Mouse (Mus musculus) brain, embryonic 14.5 days (tissue): Measurements from ENCODE around the gene Hoxd10. TPM values are rescaled to one million over a fixed set of nuclear protein-coding genes. Genes with fewer than 3 reads are reported as not detected.

ENCODE experiments used
- DNase-seq: peaks from one replicate; pipeline ENCODE4 v3.0.0-alpha.2; 2011; ENCODE audit warnings: low read depth
- CTCF ChIP-seq: fragments of 200-500 bp; IDR thresholded peaks from 2 replicates; pipeline ENCODE4 v1.5.1; 2012; ENCODE audit warnings: inconsistent platforms, mild to moderate bottlenecking, moderate library complexity, borderline replicate concordance; ENCODE audit not compliant: insufficient read depth, insufficient read length; ENCODE audit errors: extremely low read depth
- POLR2A ChIP-seq: fragments of 200-500 bp; IDR thresholded peaks from 2 replicates; pipeline ENCODE4 v1.6.1; 2012; ENCODE audit warnings: mild to moderate bottlenecking, inconsistent platforms, borderline replicate concordance; ENCODE audit not compliant: poor library complexity, insufficient read depth, insufficient read length, severe bottlenecking; ENCODE audit errors: extremely low read depth
- polyA plus RNA-seq: library from polyadenylated mRNA; depleted of rRNA; stranded (reverse); fragments of >200 nt; gene quantifications from 2 replicates; pipeline ENCODE4 v1.2.3, GENCODE M21; 2012

The Hoxd10 gene
- polyA plus RNA-seq, 1 experiment = 0.04 TPM

- DNase-seq = peak; percentile 71
- TF ChIP-seq POLR2A = no peak
- TF ChIP-seq CTCF = no peak
These were observed 23.1 kb upstream of the Hoxd10 start for GRCm38 (mm10) chr2:74668370-74669229.

GRCm38 (mm10) chr2:74669230-74669578, 22.5 kb upstream of the Hoxd10 start:
- TF ChIP-seq CTCF = no peak
- TF ChIP-seq POLR2A = no peak
- DNase-seq = no peak

DNA sequence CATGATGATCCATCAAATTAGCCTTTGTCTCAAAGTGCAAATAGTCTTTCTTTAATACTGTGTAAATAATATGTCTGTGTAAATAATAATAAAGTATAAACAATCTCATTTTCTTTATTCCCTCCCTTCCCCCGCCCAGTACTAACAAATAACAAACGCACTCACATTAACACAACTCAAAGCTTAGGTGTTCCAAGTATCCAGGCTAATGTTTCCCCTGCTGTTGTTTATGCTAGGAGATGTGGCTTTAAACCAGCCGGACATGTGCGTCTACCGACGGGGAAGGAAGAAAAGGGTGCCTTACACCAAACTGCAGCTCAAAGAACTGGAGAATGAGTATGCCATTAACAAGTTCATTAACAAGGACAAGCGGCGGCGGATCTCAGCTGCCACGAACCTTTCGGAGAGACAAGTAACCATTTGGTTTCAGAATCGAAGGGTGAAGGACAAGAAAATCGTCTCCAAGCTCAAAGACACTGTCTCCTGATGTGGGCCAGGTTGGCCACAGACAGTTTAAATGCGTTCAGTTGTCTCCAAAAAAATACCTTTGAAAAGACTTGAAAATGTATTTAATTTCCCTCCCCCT, 22.0 kb upstream of the Hoxd10 start:
- TF ChIP-seq POLR2A (no peak), CTCF (no peak)
- DNase-seq = no peak

- no peak for TF ChIP-seq POLR2A
- TF ChIP-seq CTCF = no peak
- DNase-seq = no peak
These were observed 21.0 kb upstream of the Hoxd10 start for GRCm38 (mm10) chr2:74670632-74671188.

DNA sequence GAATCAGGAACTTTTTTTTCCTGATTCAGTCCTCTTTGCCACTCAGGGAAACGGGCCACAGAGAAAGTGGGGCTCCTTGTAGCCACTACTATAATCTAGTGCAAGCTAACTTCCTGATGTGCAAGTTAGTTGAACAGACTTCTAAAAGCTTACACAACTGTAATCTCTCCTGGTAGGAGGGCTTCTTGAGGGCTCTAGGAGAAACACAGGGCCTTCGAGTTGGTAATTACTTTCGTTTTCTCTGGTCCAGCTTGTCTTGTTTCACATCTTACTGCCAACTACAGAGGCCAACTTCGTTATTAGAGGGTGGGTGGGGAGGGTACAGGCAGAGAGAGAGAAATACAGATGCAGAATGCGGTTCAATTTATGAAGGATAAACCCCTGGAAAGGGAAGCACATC, 19.9 kb upstream of the Hoxd10 start:
- TF ChIP-seq POLR2A = no peak
- TF ChIP-seq CTCF = no peak
- DNase-seq = no peak

DNA sequence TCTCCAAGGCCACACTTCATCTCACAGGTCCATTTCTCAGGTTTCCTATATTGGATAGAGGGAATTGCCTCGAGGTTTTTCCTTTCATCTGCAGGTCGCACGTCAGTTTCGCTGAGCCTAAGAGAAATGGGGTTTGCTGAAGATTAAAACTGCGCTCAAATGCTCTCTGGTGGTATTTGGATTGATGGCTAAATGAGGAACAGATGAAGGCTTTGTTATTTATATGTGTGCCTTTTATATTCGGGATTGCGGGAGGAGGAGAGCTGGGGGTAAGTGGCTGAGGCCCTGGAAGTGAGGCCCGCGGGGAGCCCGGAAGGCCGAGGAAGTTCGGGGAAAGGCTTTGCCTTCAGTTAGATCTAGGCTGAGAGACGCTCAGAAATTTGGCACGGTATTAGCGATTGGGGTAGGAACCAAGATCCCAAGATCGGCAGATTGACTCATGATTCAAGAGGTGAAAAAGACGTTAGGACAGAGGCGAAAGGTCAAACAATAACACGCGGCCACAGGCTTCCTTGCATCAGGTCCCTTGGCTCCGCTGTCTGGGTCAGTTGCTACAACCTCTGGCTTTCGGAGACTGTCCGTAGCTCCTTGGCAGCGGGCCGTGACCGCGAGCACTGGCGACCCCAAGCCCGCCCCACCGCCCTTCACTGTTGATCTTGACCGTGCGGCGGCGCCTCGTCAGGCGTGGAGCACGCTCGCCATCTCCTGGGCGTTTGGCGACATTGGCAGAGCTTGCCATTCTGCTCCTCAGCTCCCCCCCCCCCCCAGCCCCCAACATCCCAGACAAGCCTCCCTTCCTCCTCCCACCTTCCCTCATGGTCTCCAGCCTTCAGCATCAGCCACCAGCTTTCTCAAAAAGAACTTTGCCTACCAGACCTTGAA, 19.0 kb upstream of the Hoxd10 start:
- peak; percentile 80 for TF ChIP-seq CTCF
- no peak for TF ChIP-seq POLR2A
- DNase-seq = peak; percentile 80

- TF ChIP-seq POLR2A (no peak), CTCF (no peak)
- no peak for DNase-seq
These were observed 17.8 kb upstream of the Hoxd10 start for GRCm38 (mm10) chr2:74673835-74674425.

DNA sequence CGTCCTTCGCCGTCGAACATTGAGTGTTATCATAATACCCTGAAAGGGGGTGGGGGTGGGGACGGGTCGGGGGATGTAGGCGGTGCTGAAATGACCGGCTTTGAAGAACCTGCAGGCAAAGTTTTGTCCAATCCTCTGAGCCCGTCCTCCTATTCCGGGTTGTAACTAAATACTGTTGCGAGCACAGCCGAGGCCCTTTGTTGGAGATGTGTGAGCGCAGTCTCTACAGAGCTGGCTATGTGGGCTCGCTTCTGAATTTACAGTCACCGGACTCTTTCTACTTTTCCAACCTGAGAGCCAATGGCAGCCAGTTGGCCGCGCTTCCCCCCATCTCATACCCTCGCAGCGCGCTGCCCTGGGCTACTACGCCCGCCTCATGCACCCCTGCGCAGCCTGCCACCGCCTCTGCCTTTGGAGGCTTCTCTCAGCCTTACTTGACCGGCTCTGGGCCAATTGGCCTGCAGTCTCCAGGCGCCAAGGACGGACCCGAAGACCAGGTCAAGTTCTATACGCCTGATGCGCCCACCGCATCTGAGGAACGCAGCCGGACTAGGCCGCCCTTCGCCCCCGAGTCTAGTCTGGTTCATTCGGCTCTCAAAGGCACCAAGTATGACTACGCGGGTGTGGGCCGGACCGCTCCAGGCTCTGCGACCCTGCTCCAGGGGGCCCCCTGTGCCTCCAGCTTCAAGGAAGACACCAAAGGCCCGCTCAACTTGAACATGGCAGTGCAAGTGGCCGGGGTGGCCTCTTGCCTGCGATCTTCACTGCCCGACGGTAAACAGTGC, 16.7 kb upstream of the Hoxd10 start, which contains the start of gene Hoxd12:
TSS of gene Hoxd12 (plus strand) at position 133 of the 785 bp plus-strand sequence.
- DNase-seq = no peak
- TF ChIP-seq POLR2A (no peak), CTCF (no peak)

DNA sequence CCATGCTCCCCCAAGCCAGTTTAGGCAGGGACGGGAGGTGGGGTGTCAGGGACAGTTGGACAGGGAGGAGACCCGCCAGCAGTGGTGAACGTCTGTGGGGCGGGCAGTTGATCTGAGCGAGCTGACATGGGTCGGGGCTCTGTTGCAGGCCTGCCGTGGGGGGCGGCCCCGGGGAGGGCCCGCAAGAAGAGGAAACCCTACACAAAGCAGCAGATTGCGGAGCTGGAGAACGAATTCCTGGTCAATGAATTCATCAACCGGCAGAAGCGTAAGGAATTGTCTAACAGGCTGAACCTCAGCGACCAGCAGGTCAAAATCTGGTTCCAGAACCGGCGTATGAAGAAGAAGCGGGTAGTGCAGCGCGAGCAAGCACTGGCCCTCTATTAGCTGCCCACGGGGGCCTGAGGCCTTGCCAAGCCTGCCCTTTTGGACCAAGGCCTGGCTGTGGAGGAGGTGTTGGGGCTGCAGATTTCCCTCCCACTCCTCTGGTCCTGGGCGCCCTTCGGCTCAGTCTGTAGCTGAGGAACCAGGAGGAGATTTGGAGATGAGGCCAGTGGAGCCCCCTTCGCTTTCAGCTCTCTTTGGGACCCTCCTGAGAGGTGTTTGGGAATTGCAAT, 15.9 kb upstream of the Hoxd10 start:
- no peak for DNase-seq
- TF ChIP-seq POLR2A (no peak), CTCF (no peak)

DNA sequence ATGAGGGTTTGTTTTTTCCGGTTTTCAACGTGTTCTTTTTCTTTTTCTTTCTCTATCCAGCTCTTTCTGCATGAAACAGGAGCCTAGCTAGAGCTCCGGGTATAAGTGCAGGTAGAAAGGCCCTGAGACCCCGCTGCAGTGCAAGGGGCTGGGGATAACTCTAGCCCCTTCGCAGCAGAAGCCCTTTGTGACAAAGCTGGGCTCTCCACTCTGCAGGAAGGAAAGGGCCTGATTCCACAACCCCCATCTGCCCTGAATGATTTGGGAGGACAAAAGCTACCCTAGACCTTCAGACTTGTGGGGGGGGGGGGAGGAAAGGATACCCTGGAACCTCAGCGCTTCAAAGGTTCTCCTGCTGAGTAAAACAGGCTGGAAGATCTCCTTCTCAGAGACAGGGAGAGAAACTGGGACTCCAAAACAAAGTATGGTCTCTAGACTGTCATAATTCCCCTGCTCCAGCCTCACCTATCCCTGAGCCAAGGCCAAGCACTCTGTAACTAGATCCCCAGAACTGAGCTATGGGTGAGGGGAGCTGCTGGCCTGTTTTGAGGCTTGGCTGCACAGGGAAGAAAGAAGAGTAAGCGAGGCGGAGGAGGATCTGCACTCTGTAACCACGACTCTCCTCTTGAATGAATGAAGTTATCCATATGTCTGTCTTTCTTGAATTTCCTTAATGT, 15.2 kb upstream of the Hoxd10 start:
- no peak for TF ChIP-seq CTCF
- no peak for TF ChIP-seq POLR2A

DNA sequence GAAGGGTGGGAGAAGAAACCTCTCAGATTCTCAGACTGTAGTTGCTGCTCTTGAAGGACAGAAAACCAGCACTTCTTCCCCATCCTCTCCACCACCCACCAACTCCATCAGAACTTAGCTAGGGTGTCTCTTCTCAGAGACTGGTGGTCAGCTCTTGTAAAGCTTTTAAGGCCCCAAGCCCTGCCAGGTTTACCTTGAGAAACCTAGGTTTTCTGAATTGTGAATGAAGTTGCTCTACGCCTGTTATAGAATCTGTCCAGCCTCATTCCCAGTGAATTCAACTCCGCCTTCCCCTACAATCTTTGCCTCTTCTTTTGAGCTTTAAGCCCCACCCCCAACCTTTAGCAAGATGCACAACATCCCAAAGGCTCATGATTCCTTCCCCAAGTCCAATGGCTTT, 14.6 kb upstream of the Hoxd10 start:
- TF ChIP-seq POLR2A (no peak), CTCF (no peak)
- DNase-seq = no peak

More for the DNA sequence above, 15.2 kb upstream of the Hoxd10 start:
- no peak for DNase-seq
